Mouse (Mus musculus) CH12.LX (cell line): ENCODE data around the gene Slco4c1.

Experiments used
- CHD1 ChIP-seq: IDR thresholded peaks from 2 replicates; pipeline ENCODE4 v1.6.1; 2012; ENCODE audit warnings: low read depth, low read length, improper control_type of control experiment, inconsistent platforms
- CHD2 ChIP-seq: IDR thresholded peaks from 2 replicates; pipeline ENCODE4 v1.6.1; 2011; ENCODE audit warnings: low read length, improper control_type of control experiment
- CTCF ChIP-seq, 2 experiments: IDR thresholded peaks in 1 of 2; conservative IDR thresholded peaks in 1 of 2; 2 replicates each; pipeline ENCODE4 v1.5.1; 2011 to 2012; ENCODE audit warnings: low read depth in 2 of 2, low read length in 2 of 2, improper control_type of control experiment in 1 of 2, inconsistent platforms in 1 of 2, mild to moderate bottlenecking in 1 of 2, moderate library complexity in 1 of 2
- E2F4 ChIP-seq: IDR thresholded peaks from 2 replicates; pipeline ENCODE4 v1.6.1; 2011; ENCODE audit warnings: low read depth, low read length, improper control_type of control experiment; ENCODE audit not compliant: insufficient replicate concordance
- ELF1 ChIP-seq: IDR thresholded peaks from 2 replicates; pipeline ENCODE4 v1.6.1; 2014; ENCODE audit warnings: low read depth, mild to moderate bottlenecking, inconsistent platforms, low read length, improper control_type of control experiment
- EP300 ChIP-seq: IDR thresholded peaks from 2 replicates; pipeline ENCODE4 v1.6.1; 2011; ENCODE audit warnings: low read length, improper control_type of control experiment
- HCFC1 ChIP-seq: IDR thresholded peaks from 2 replicates; pipeline ENCODE4 v1.6.1; 2012; ENCODE audit warnings: low read depth, mild to moderate bottlenecking, inconsistent platforms, low read length, improper control_type of control experiment
- NELFE ChIP-seq: IDR thresholded peaks from 2 replicates; pipeline ENCODE4 v1.6.1; 2011; ENCODE audit warnings: low read depth, low read length, improper control_type of control experiment
- NRF1 ChIP-seq: IDR thresholded peaks from 2 replicates; pipeline ENCODE4 v1.6.1; 2014; ENCODE audit warnings: low read depth, mild to moderate bottlenecking, inconsistent platforms, low read length, improper control_type of control experiment, moderate library complexity
- POLR2A ChIP-seq: IDR thresholded peaks from 2 replicates; pipeline ENCODE4 v1.6.1; 2011; ENCODE audit warnings: low read depth, mild to moderate bottlenecking, improper control_type of control experiment, low read length
- POLR2AphosphoS2 ChIP-seq: IDR thresholded peaks from 2 replicates; pipeline ENCODE4 v1.6.1; 2011; ENCODE audit warnings: low read depth, low read length, improper control_type of control experiment
- ZMIZ1 ChIP-seq: IDR thresholded peaks from 2 replicates; pipeline ENCODE4 v1.6.1; 2012; ENCODE audit warnings: low read depth, mild to moderate bottlenecking, inconsistent platforms, low read length, improper control_type of control experiment
- ZNF384 ChIP-seq: IDR thresholded peaks from 2 replicates; pipeline ENCODE4 v1.6.1; 2012; ENCODE audit warnings: low read depth, low read length, improper control_type of control experiment, inconsistent platforms

DNA sequence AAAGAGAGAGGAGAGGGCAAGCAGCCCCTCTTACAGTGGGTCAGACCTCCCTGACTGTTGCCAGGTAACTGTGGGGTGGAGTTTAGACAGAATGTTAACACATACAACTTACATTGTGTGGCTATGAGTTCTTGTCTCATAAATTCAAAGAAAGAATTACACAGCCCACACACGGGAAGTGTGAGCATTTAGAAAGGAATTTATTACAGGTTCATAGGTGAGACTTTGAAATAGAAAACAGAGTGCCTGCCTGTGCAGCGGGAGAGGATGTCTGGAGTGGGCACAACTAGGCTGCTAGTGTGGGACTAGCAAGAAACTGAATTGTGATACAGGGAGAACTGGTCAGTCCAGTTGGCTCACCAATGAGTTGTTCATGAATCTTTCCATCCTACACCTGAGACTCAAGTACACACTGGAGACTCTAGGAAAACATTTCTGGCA is 66.7 kb downstream of the Slco4c1 start:
- TF ChIP-seq POLR2A (no peak), CTCF (conservative IDR thresholded peaks at IDR 0.05 in 1 of 2, IDR thresholded peaks at IDR 0.05 in 1 of 2; ENCODE audit: low read depth in 2 of 2, low read length in 2 of 2) (no peak), CHD2 (no peak), ZMIZ1 (no peak), E2F4 (no peak), ELF1 (no peak), CHD1 (no peak), EP300 (no peak), NELFE (no peak), NRF1 (no peak), HCFC1 (no peak), POLR2AphosphoS2 (no peak), ZNF384 (no peak)
